Mouse (Mus musculus) CH12.LX (cell line): ENCODE results near the gene Mrpl22. TPM values are rescaled to one million over a fixed set of nuclear protein-coding genes. Genes with fewer than 3 reads are reported as not detected.

Experiments used
- DNase-seq: peaks from one replicate; pipeline ENCODE4 v3.0.0-alpha.2; 2013; ENCODE audit errors: extremely low read depth
- H3K27ac ChIP-seq: 2 replicates; pipeline ENCODE4 v1.5.1; 2012; ENCODE audit warnings: low read depth, mild to moderate bottlenecking, control low read depth, moderate library complexity; ENCODE audit not compliant: insufficient read depth
- H3K27me3 ChIP-seq: replicated peaks from 2 replicates; pipeline ENCODE3; 2012; ENCODE audit warnings: inconsistent platforms
- H3K36me3 ChIP-seq, 2 experiments: replicated peaks in 1 of 2; 2 replicates each; pipeline versions ENCODE3 to v1.6.1; 2012; ENCODE audit warnings: inconsistent platforms in 1 of 2, low read length in 1 of 2, mild to moderate bottlenecking in 1 of 2, mixed read lengths in 1 of 2, moderate library complexity in 1 of 2; ENCODE audit not compliant: control insufficient read depth in 1 of 2, insufficient read depth in 1 of 2
- H3K4me1 ChIP-seq, 2 experiments: 2 replicates each; pipeline ENCODE4 v1.6.1; 2012; ENCODE audit warnings: inconsistent platforms in 1 of 2, moderate library complexity in 1 of 2; ENCODE audit not compliant: insufficient read depth in 2 of 2, control insufficient read depth in 1 of 2
- H3K4me2 ChIP-seq: 2 replicates; pipeline ENCODE4 v1.6.1; 2012; ENCODE audit warnings: low read depth, mild to moderate bottlenecking, control low read depth; ENCODE audit not compliant: poor library complexity, insufficient read depth, severe bottlenecking
- H3K4me3 ChIP-seq, 3 experiments: fragments of 150-350 bp in 1 of 3; sonication (generic) in 1 of 3; replicated peaks in 1 of 3; 2 replicates each; pipeline versions ENCODE3 to v1.5.1; 2011 to 2012; ENCODE audit warnings: low read depth in 2 of 3, low read length in 2 of 3, mild to moderate bottlenecking in 2 of 3, moderate library complexity in 2 of 3, control low read depth in 1 of 3, improper control_type of control experiment in 1 of 3, inconsistent platforms in 1 of 3, mixed read lengths in 1 of 3; ENCODE audit not compliant: poor library complexity in 1 of 3
- H3K79me2 ChIP-seq: replicated peaks from 2 replicates; pipeline ENCODE4 v1.6.1; 2012; ENCODE audit warnings: mild to moderate bottlenecking, moderate library complexity; ENCODE audit not compliant: control insufficient read depth, poor library complexity, insufficient read depth, severe bottlenecking; ENCODE audit errors: extremely low read depth
- H3K9ac ChIP-seq: 2 replicates; pipeline ENCODE4 v1.6.1; 2012; ENCODE audit warnings: low read depth, mild to moderate bottlenecking, control low read depth, moderate library complexity; ENCODE audit not compliant: insufficient read depth
- H3K9me3 ChIP-seq: replicated peaks from 2 replicates; pipeline ENCODE3; 2012; ENCODE audit warnings: low read length, inconsistent platforms, mixed read lengths
- BHLHE40 ChIP-seq: IDR thresholded peaks from 2 replicates; pipeline ENCODE4 v1.6.1; 2011; ENCODE audit warnings: mild to moderate bottlenecking, low read depth, low read length, improper control_type of control experiment
- CHD1 ChIP-seq: IDR thresholded peaks from 2 replicates; pipeline ENCODE4 v1.6.1; 2012; ENCODE audit warnings: low read depth, low read length, improper control_type of control experiment, inconsistent platforms
- CHD2 ChIP-seq: IDR thresholded peaks from 2 replicates; pipeline ENCODE4 v1.6.1; 2011; ENCODE audit warnings: low read length, improper control_type of control experiment
- CTCF ChIP-seq, 2 experiments: IDR thresholded peaks in 1 of 2; conservative IDR thresholded peaks in 1 of 2; 2 replicates each; pipeline ENCODE4 v1.5.1; 2011 to 2012; ENCODE audit warnings: low read depth in 2 of 2, low read length in 2 of 2, improper control_type of control experiment in 1 of 2, inconsistent platforms in 1 of 2, mild to moderate bottlenecking in 1 of 2, moderate library complexity in 1 of 2
- E2F4 ChIP-seq: IDR thresholded peaks from 2 replicates; pipeline ENCODE4 v1.6.1; 2011; ENCODE audit warnings: low read depth, low read length, improper control_type of control experiment; ENCODE audit not compliant: insufficient replicate concordance
- ELF1 ChIP-seq: IDR thresholded peaks from 2 replicates; pipeline ENCODE4 v1.6.1; 2014; ENCODE audit warnings: low read depth, mild to moderate bottlenecking, inconsistent platforms, low read length, improper control_type of control experiment
- EP300 ChIP-seq: IDR thresholded peaks from 2 replicates; pipeline ENCODE4 v1.6.1; 2011; ENCODE audit warnings: low read length, improper control_type of control experiment
- ETS1 ChIP-seq: conservative IDR thresholded peaks from 2 replicates; pipeline ENCODE4 v1.6.1; 2012; ENCODE audit warnings: low read depth, mild to moderate bottlenecking, inconsistent platforms, low read length, improper control_type of control experiment, moderate library complexity
- GABPA ChIP-seq: IDR thresholded peaks from 2 replicates; pipeline ENCODE4 v1.6.1; 2012; ENCODE audit warnings: low read depth, low read length, improper control_type of control experiment, inconsistent platforms; ENCODE audit not compliant: insufficient replicate concordance
- HCFC1 ChIP-seq: IDR thresholded peaks from 2 replicates; pipeline ENCODE4 v1.6.1; 2012; ENCODE audit warnings: low read depth, mild to moderate bottlenecking, inconsistent platforms, low read length, improper control_type of control experiment
- IRF4 ChIP-seq: IDR thresholded peaks from 2 replicates; pipeline ENCODE4 v1.6.1; 2014; ENCODE audit warnings: low read depth, mild to moderate bottlenecking, inconsistent platforms, low read length, improper control_type of control experiment
- JUN ChIP-seq: IDR thresholded peaks from 2 replicates; pipeline ENCODE4 v1.6.1; 2011; ENCODE audit warnings: low read depth, mild to moderate bottlenecking, low read length, improper control_type of control experiment, moderate library complexity; ENCODE audit not compliant: insufficient read depth
- JUND ChIP-seq: conservative IDR thresholded peaks from 2 replicates; pipeline ENCODE4 v1.6.1; 2011; ENCODE audit warnings: low read depth, low read length, improper control_type of control experiment
- KAT2A ChIP-seq: IDR thresholded peaks from 2 replicates; pipeline ENCODE4 v1.6.1; 2012; ENCODE audit warnings: low read length, improper control_type of control experiment, inconsistent platforms; ENCODE audit not compliant: insufficient replicate concordance
- MAFK ChIP-seq: IDR thresholded peaks from 2 replicates; pipeline ENCODE4 v1.6.1; 2011; ENCODE audit warnings: low read length, improper control_type of control experiment; ENCODE audit not compliant: insufficient replicate concordance
- MAX ChIP-seq: IDR thresholded peaks from 2 replicates; pipeline ENCODE4 v1.6.1; 2011; ENCODE audit warnings: low read length, improper control_type of control experiment
- MAZ ChIP-seq: IDR thresholded peaks from 2 replicates; pipeline ENCODE4 v1.6.1; 2012; ENCODE audit warnings: low read depth, mild to moderate bottlenecking, inconsistent platforms, low read length, improper control_type of control experiment, moderate library complexity
- MEF2A ChIP-seq: IDR thresholded peaks from 2 replicates; pipeline ENCODE4 v1.6.1; 2014; ENCODE audit warnings: low read depth, mild to moderate bottlenecking, inconsistent platforms, low read length, improper control_type of control experiment, borderline replicate concordance
- MXI1 ChIP-seq: IDR thresholded peaks from 2 replicates; pipeline ENCODE4 v1.6.1; 2011; ENCODE audit warnings: mild to moderate bottlenecking, low read depth, low read length, improper control_type of control experiment
- MYC ChIP-seq: IDR thresholded peaks from 2 replicates; pipeline ENCODE4 v1.6.1; 2011; ENCODE audit warnings: low read depth, mild to moderate bottlenecking, improper control_type of control experiment, low read length
- NELFE ChIP-seq: IDR thresholded peaks from 2 replicates; pipeline ENCODE4 v1.6.1; 2011; ENCODE audit warnings: low read depth, low read length, improper control_type of control experiment
- NRF1 ChIP-seq: IDR thresholded peaks from 2 replicates; pipeline ENCODE4 v1.6.1; 2014; ENCODE audit warnings: low read depth, mild to moderate bottlenecking, inconsistent platforms, low read length, improper control_type of control experiment, moderate library complexity
- PAX5 ChIP-seq: IDR thresholded peaks from 2 replicates; pipeline ENCODE4 v1.6.1; 2012; ENCODE audit warnings: low read length, inconsistent platforms, mixed read lengths
- POLR2A ChIP-seq: IDR thresholded peaks from 2 replicates; pipeline ENCODE4 v1.6.1; 2011; ENCODE audit warnings: low read depth, mild to moderate bottlenecking, improper control_type of control experiment, low read length
- POLR2AphosphoS2 ChIP-seq: IDR thresholded peaks from 2 replicates; pipeline ENCODE4 v1.6.1; 2011; ENCODE audit warnings: low read depth, low read length, improper control_type of control experiment
- RAD21 ChIP-seq: IDR thresholded peaks from 2 replicates; pipeline ENCODE4 v1.6.1; 2011; ENCODE audit warnings: low read depth, mild to moderate bottlenecking, low read length, improper control_type of control experiment, moderate library complexity
- RCOR1 ChIP-seq: conservative IDR thresholded peaks from 2 replicates; pipeline ENCODE4 v1.6.1; 2012; ENCODE audit warnings: low read depth, mild to moderate bottlenecking, inconsistent platforms, low read length, improper control_type of control experiment
- SIN3A ChIP-seq: IDR thresholded peaks from 2 replicates; pipeline ENCODE4 v1.6.1; 2012; ENCODE audit warnings: low read length, improper control_type of control experiment, inconsistent platforms
- SMC3 ChIP-seq: IDR thresholded peaks from 2 replicates; pipeline ENCODE4 v1.6.1; 2011; ENCODE audit warnings: low read depth, low read length, improper control_type of control experiment
- TBP ChIP-seq: conservative IDR thresholded peaks from 2 replicates; pipeline ENCODE4 v1.6.1; 2011; ENCODE audit warnings: low read depth, low read length, improper control_type of control experiment
- TCF12 ChIP-seq: IDR thresholded peaks from 2 replicates; pipeline ENCODE4 v1.6.1; 2014; ENCODE audit warnings: low read depth, mild to moderate bottlenecking, inconsistent platforms, low read length, improper control_type of control experiment
- UBTF ChIP-seq: IDR thresholded peaks from 2 replicates; pipeline ENCODE4 v1.6.1; 2012; ENCODE audit warnings: low read depth, mild to moderate bottlenecking, inconsistent platforms, low read length, improper control_type of control experiment, moderate library complexity
- USF1 ChIP-seq: IDR thresholded peaks from 2 replicates; pipeline ENCODE4 v1.6.1; 2014; ENCODE audit warnings: low read depth, mild to moderate bottlenecking, inconsistent platforms, low read length, improper control_type of control experiment
- USF2 ChIP-seq: conservative IDR thresholded peaks from 2 replicates; pipeline ENCODE4 v1.6.1; 2011; ENCODE audit warnings: low read depth, low read length, improper control_type of control experiment
- ZC3H11A ChIP-seq: IDR thresholded peaks from 2 replicates; pipeline ENCODE4 v1.6.1; 2012; ENCODE audit warnings: low read depth, mild to moderate bottlenecking, inconsistent platforms, low read length, improper control_type of control experiment
- ZKSCAN1 ChIP-seq: IDR thresholded peaks from 2 replicates; pipeline ENCODE4 v1.6.1; 2012; ENCODE audit warnings: low read depth, inconsistent platforms, low read length, improper control_type of control experiment, borderline replicate concordance
- ZMIZ1 ChIP-seq: IDR thresholded peaks from 2 replicates; pipeline ENCODE4 v1.6.1; 2012; ENCODE audit warnings: low read depth, mild to moderate bottlenecking, inconsistent platforms, low read length, improper control_type of control experiment
- ZNF384 ChIP-seq: IDR thresholded peaks from 2 replicates; pipeline ENCODE4 v1.6.1; 2012; ENCODE audit warnings: low read depth, low read length, improper control_type of control experiment, inconsistent platforms
- dilution Hi-C: fragments of 300-500 bp; cut with MboI; formaldehyde crosslinking; loops from 2 replicates; pipeline ENCODE4 v1.14.3; 2020; ENCODE audit warnings: low sequenced_read_pairs; ENCODE audit not compliant: extremely low pct_unique_long_range_greater_than_20kb, extremely low pct_ligation_motif_present
- in situ Hi-C: fragments of 300-500 bp; cut with MboI; formaldehyde crosslinking; loops from 3 replicates; pipeline ENCODE4 v1.14.3; 2019; ENCODE audit warnings: low sequenced_read_pairs, low pct_ligation_motif_present, low pct_unique_long_range_greater_than_20kb, mixed read lengths
- polyA plus RNA-seq: library from polyadenylated mRNA; unstranded; fragments of >175 nt; gene quantifications from 2 replicates; pipeline ENCODE4 v1.2.1, GENCODE M21; 2012; ENCODE audit warnings: low read depth; ENCODE audit not compliant: insufficient read length
- total RNA-seq, 2 experiments: library from RNA; depleted of rRNA; stranded (reverse); fragments of 300-350 nt in 1 of 2; fragments of >200 nt in 1 of 2; gene quantifications; 2 replicates each; pipeline ENCODE4 v1.2.3; 2012 to 2014

The Mrpl22 gene
- total and polyA plus RNA-seq, 3 experiments, result 89.1 to 133 (median 115) TPM

DNA sequence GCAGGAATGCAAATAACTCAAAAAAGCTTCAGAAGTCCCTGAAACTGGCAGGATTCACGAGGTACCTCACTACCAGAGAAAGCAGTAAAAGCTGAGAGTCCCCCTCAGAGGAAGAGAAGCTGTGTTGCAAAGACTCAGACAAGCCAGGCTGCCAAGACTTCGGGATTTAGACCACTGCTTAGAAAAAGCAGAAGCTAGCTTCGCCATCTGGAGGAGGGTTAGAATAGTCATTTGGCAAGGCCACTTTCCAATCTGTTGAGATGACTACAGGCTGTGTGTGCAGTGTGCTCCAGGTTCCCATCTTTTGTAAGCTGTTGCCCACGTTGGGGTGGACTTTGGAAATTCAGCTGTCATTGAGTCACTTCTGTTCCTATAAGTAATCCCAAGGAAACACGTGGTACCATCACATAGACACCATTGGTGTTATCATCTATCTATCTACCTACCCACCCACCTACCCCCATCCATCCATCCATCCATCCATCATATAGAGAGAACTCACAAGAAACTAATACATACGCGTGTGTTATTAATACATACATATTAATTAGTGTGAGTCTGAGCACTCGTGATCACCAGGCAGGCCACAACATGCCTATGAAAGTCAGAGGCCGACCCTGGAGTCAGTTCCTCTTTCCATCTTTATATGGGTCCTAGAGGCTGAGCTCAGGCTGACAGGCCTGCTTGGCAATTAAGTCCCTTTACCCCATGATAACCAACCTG lies 27.6 kb upstream of the Mrpl22 start:
- H3K27me3 ChIP-seq, result no peaks in the 10 kb centered on the region
- peaks cover 11 to 23% of the 10 kb centered on the region in 2 experiments; a peak in 3 of 4 replicates for H3K4me1 ChIP-seq
- no peak overlapping the region for H3K4me3 ChIP-seq
- peaks cover 2% of the 10 kb centered on the region for H3K9me3 ChIP-seq
- H3K4me2 ChIP-seq, result peak overlapping the region; percentile 19
- TF ChIP-seq POLR2A (no peak; the same call in 1 of the 2 replicates), TBP (peak; percentile 56; the same call in 1 of the 2 replicates), ELF1 (no peak; the same call in 1 of the 2 replicates), MAX (peak; percentile 87), ETS1 (peak; percentile 58; the same call in 1 of the 2 replicates), NELFE (no peak), CHD1 (peak; percentile 100), MYC (peak; percentile 83), JUND (0 out of 2 replicates have a peak, but pooled peaks have one; percentile 7), MAZ (no peak), ZMIZ1 (no peak), USF2 (no peak; the same call in none of the 2 replicates), ZNF384 (no peak), UBTF (no peak), CHD2 (peak; percentile 61; the same call in 1 of the 2 replicates), IRF4 (peak; percentile 99), HCFC1 (peak; percentile 28; the same call in 1 of the 2 replicates), BHLHE40 (peak; percentile 99), RCOR1 (peak; percentile 89; the same call in 1 of the 2 replicates), EP300 (peak; percentile 95), MEF2A (peak; percentile 87), MAFK (no peak), MXI1 (peak; percentile 74; the same call in 1 of the 2 replicates), RAD21 (peak; percentile 8; the same call in 1 of the 2 replicates), TCF12 (peak; percentile 85), CTCF (conservative IDR thresholded peaks at IDR 0.05 in 1 of 2, IDR thresholded peaks at IDR 0.05 in 1 of 2; ENCODE audit: low read depth in 2 of 2, low read length in 2 of 2) (peak in 1 of 2 experiments; percentile 24; a peak in 1 of 4 replicates), ZC3H11A (no peak), SMC3 (no peak), ZKSCAN1 (no peak), USF1 (peak; percentile 50), GABPA (no peak), SIN3A (0 out of 2 replicates have a peak, but pooled peaks have one; percentile 57), JUN (no peak), NRF1 (0 out of 2 replicates have a peak, but pooled peaks have one; percentile 38), PAX5 (no peak), KAT2A (0 out of 2 replicates have a peak, but pooled peaks have one; percentile 32), E2F4 (no peak), POLR2AphosphoS2 (no peak)
- TF ChIP-seq, all 38 proteins: peak for 21
- Histone ChIP-seq H3K79me2 (no peaks in the 10 kb centered on the region), H3K9ac (peak overlapping the region; percentile 69), H3K36me3 (peaks cover 69 to 91% of the 10 kb centered on the region in 2 experiments), H3K27ac (peak overlapping the region; percentile 71)
- peak; percentile 91 for DNase-seq
- dilution Hi-C loops (no loop called here), in situ Hi-C loops (no loop called here)
